Mouse (Mus musculus) hindbrain, embryonic 11.5 days (tissue): Measurements from ENCODE around the gene Vmn2r88. TPM values are rescaled to one million over a fixed set of nuclear protein-coding genes. Genes with fewer than 3 reads are reported as not detected.
"Not testable (repeated sequence)": the region's sequence is repeated elsewhere in the genome, so short reads cannot be mapped to it uniquely, and the experiment has no call there.

Source experiments
- ATAC-seq: fragments of 200-750 bp; cut with Nextera tagmentation; 2 replicates; pipeline ENCODE4 v1.8.0; 2017; ENCODE audit warnings: mild to moderate bottlenecking, moderate TSS enrichment, moderate library complexity; ENCODE audit not compliant: low FRiP score
- DNase-seq: peaks from one replicate; pipeline ENCODE4 v3.0.0-alpha.2; 2015; ENCODE audit warnings: low spot score
- H3K27ac ChIP-seq: fragments of 300-500 bp; sonication (generic); 2 replicates; pipeline ENCODE4 v1.5.1; 2014; ENCODE audit warnings: mild to moderate bottlenecking, low read depth, low read length
- H3K27me3 ChIP-seq: fragments of 300-500 bp; sonication (generic); 2 replicates; pipeline ENCODE4 v1.6.1; 2014; ENCODE audit warnings: mild to moderate bottlenecking, low read length, moderate library complexity, mixed read lengths; ENCODE audit not compliant: control insufficient read depth, insufficient read depth
- H3K36me3 ChIP-seq: fragments of 300-500 bp; sonication (generic); 2 replicates; pipeline ENCODE4 v1.6.1; 2014; ENCODE audit warnings: mild to moderate bottlenecking, low read length, moderate library complexity, mixed read lengths; ENCODE audit not compliant: control insufficient read depth, insufficient read depth
- H3K4me1 ChIP-seq: fragments of 300-500 bp; sonication (generic); replicated peaks from 2 replicates; pipeline ENCODE4 v1.6.1; 2014; ENCODE audit warnings: low read length, mixed read lengths; ENCODE audit not compliant: control insufficient read depth, insufficient read depth
- H3K4me2 ChIP-seq: fragments of 300-500 bp; sonication (generic); replicated peaks from 2 replicates; pipeline ENCODE4 v1.6.1; 2014; ENCODE audit warnings: mild to moderate bottlenecking, low read depth, low read length
- H3K4me3 ChIP-seq: fragments of 300-500 bp; sonication (generic); 2 replicates; pipeline ENCODE4 v1.5.1; 2014; ENCODE audit warnings: low read depth, low read length
- H3K9ac ChIP-seq: fragments of 300-500 bp; sonication (generic); 2 replicates; pipeline ENCODE4 v1.6.1; 2014; ENCODE audit warnings: low read depth, low read length
- H3K9me3 ChIP-seq: fragments of 300-500 bp; sonication (generic); 2 replicates; pipeline ENCODE4 v1.6.1; 2016; ENCODE audit warnings: low read length; ENCODE audit not compliant: control insufficient read depth
- WGBS: fragments of 180-500 bp; shearing (Covaris S2); extraction: QIAGEN DNeasy Blood & Tissue Kit; methylation state at CpG from one replicate; pipeline ENCODE4 v1.1.7; 2014; 5-methylcytosine and 5-hydroxymethylcytosine counted together
- polyA plus RNA-seq: library from polyadenylated mRNA; unstranded; fragments of >200 nt; fragmentation: Nextera tagmentation; extraction: Ambion mirVana; gene quantifications from 2 replicates; pipeline ENCODE4 v1.2.1, GENCODE M21; 2014

The Vmn2r88 gene
- not detected in 2 replicates for polyA plus RNA-seq

DNA sequence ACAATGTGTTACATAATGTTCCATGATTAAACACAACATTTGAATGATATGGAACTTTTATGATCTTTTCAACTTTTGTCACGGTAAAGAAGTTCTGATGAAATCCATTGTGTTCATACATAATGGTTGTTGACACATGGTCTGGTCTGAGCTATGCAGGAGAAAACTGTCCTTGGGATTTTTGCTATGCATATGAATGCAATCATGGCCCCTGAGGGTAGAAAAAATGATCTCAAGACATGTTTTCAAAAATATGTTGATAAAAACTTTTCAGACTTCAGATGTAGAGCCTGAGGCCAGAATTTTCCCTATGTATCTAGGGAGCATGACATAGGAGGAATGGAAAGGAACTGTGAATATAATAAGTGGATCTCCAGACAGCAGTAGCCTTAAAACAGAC, at the start of gene Vmn2r88:
TSS of gene Vmn2r88 (plus strand) at position 301 of the 400 bp plus-strand sequence.
- 82% methylated on average over 1 of the region's 1 CpGs for WGBS
- no peaks in the 10 kb centered on the region for H3K36me3 ChIP-seq
- DNase-seq, result no peak

DNA sequence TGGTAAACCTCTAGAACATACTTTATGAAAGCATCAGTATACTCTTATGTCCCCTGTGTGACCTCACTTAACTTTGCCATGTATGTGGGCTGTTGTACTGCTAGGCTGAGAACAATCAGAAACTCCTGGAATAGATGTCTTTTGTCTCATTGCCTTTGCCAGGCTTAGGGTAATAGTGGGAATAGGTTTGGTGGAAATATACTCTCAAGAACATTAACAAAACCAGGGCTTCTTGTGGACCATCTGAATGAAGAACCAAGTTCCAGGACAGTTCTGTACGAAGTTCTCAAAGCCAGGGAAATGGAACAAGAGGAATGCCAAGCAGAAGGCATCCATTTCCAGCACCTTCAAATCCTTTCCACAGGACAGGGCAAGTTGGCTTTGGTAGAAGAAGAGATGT, 49.2 kb upstream of the Vmn2r88 start, which contains the start of gene Gm7247:
TSS of gene Gm7247 (plus strand) at position 301 of the 400 bp plus-strand sequence.
- WGBS, result 93% methylated on average over 1 of the region's 1 CpGs
- H3K9me3 ChIP-seq, result no peaks in the 10 kb centered on the region
- H3K4me2 ChIP-seq, result no peak within 1 kb of the TSS
- H3K4me1 ChIP-seq, result no peaks in the 10 kb centered on the region
- DNase-seq, result no peak
- H3K27me3 ChIP-seq, result no peaks in the 10 kb centered on the region; the same call in 1 of the 2 replicates
- H3K27ac ChIP-seq, result no peak within 1 kb of the TSS
- H3K4me3 ChIP-seq, result no peak within 1 kb of the TSS
- ATAC-seq, result no peak
- no peak within 1 kb of the TSS for H3K9ac ChIP-seq
- no peaks in the 10 kb centered on the region for H3K36me3 ChIP-seq

More for the DNA sequence above, at the start of gene Vmn2r88:
- Histone ChIP-seq H3K27me3 (no peaks in the 10 kb centered on the region), H3K27ac (no peak within 1 kb of the TSS), H3K4me2 (no peak within 1 kb of the TSS), H3K9me3 (no peaks in the 10 kb centered on the region), H3K4me1 (no peaks in the 10 kb centered on the region), H3K4me3 (no peak within 1 kb of the TSS), H3K9ac (no peak within 1 kb of the TSS)
- ATAC-seq, result no peak

DNA sequence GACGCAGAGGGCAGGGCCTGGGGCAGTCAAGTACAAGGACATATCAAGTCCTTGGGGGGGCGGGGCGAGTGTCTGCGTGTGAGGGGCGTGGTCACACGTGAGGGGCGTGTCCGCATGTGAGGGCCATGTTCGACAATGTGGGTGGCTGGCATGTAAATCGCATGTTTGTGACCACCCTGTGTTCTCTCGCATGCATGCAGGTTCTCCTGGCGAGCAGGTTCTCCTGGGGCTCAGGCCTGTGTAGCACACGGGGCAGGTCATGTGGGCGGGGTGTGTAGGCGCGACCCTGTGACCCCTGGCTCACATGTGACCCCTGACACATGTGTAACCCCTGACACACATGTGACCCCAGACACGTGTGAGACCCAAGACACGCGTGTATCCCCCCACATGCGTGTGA, 27.8 kb upstream of the Vmn2r88 start:
- DNase-seq (no peak), ATAC-seq (no peak)
- H3K4me3 ChIP-seq, result no peak overlapping the region
- H3K4me2 ChIP-seq, result no peak overlapping the region
- H3K4me1 ChIP-seq, result no peaks in the 10 kb centered on the region
- no peaks in the 10 kb centered on the region for H3K27me3 ChIP-seq
- no peaks in the 10 kb centered on the region for H3K9me3 ChIP-seq
- no peak overlapping the region for H3K9ac ChIP-seq
- H3K27ac ChIP-seq, result no peak overlapping the region
- no peaks in the 10 kb centered on the region for H3K36me3 ChIP-seq
- WGBS, result 95% methylated on average over 20 of the region's 20 CpGs

DNA sequence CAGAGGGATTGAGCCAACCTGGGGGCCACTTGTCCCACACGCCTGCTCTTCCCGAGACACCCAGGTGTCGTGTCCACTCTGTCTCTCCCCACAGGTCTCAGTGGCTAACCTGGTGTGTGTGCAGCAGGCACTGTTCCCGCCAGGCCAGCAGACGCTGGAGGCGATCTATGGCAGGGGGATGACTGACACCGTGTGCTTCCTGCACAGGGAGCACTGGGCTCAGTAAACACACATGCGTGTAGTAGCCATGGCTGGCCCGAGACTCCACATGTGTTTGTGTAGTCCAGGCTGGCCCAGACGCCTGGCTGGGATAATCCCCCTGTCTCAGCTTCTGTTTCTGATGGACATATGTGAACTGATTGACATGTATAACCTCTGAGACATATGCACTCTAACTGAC, 26.3 kb upstream of the Vmn2r88 start:
- WGBS, result 94% methylated on average over 10 of the region's 10 CpGs
- no peak for DNase-seq
- no peak for ATAC-seq

GRCm38 (mm10) chr14:51385741-51386140, 24.9 kb upstream of the Vmn2r88 start:
- Histone ChIP-seq H3K4me3 (no peak overlapping the region), H3K27me3 (no peaks in the 10 kb centered on the region), H3K9ac (no peak overlapping the region), H3K9me3 (no peaks in the 10 kb centered on the region), H3K27ac (no peak overlapping the region), H3K36me3 (no peaks in the 10 kb centered on the region), H3K4me2 (no peak overlapping the region), H3K4me1 (no peaks in the 10 kb centered on the region)
- ATAC-seq (peak; percentile 81), DNase-seq (peak; percentile 54)
- WGBS, result 79% methylated on average over 4 of the region's 4 CpGs

More for the DNA sequence above, 26.3 kb upstream of the Vmn2r88 start:
- Histone ChIP-seq H3K4me2 (no peak overlapping the region), H3K9me3 (no peaks in the 10 kb centered on the region), H3K36me3 (no peaks in the 10 kb centered on the region), H3K4me3 (no peak overlapping the region), H3K4me1 (no peaks in the 10 kb centered on the region), H3K27me3 (no peaks in the 10 kb centered on the region), H3K27ac (no peak overlapping the region), H3K9ac (no peak overlapping the region)

DNA sequence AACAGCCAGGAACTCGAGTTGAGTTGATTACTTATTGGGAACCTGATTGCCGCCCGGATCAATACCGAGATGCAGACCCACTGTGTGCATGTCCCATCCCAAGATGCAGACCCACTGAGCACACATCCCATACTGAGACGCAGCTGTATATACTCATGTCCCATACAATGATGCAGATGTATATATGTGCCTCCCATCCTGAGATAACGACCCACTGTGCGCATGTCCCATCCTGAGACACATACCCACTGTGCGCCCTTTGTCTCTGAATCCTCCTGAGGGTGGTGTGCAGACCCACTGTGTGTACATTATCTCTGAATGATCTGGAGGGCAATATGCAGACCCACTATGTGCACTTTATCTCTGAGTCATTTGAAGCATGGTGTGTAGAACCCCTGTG, 22.9 kb upstream of the Vmn2r88 start:
- H3K9ac ChIP-seq, result no peak overlapping the region
- no peak overlapping the region for H3K4me2 ChIP-seq
- no peaks in the 10 kb centered on the region for H3K4me1 ChIP-seq
- ATAC-seq, result no peak
- DNase-seq, result peak; percentile 23
- no peaks in the 10 kb centered on the region for H3K36me3 ChIP-seq
- 92% methylated on average over 8 of the region's 8 CpGs for WGBS
- H3K4me3 ChIP-seq, result no peak overlapping the region
- H3K27ac ChIP-seq, result no peak overlapping the region
- no peaks in the 10 kb centered on the region for H3K27me3 ChIP-seq
- no peaks in the 10 kb centered on the region for H3K9me3 ChIP-seq

- Histone ChIP-seq H3K9me3 (no peaks in the 10 kb centered on the region), H3K4me3 (no peak overlapping the region), H3K36me3 (no peaks in the 10 kb centered on the region), H3K9ac (no peak overlapping the region), H3K27ac (no peak overlapping the region), H3K4me1 (no peaks in the 10 kb centered on the region), H3K27me3 (no peaks in the 10 kb centered on the region), H3K4me2 (no peak overlapping the region)
- DNase-seq, result peak; percentile 48
- 0 out of 2 replicates have a peak, but pooled peaks have one; percentile 16 for ATAC-seq
- WGBS, result 94% methylated on average over 9 of the region's 9 CpGs
Observed at GRCm38 (mm10) chr14:51388222-51388621, 22.4 kb upstream of the Vmn2r88 start.

DNA sequence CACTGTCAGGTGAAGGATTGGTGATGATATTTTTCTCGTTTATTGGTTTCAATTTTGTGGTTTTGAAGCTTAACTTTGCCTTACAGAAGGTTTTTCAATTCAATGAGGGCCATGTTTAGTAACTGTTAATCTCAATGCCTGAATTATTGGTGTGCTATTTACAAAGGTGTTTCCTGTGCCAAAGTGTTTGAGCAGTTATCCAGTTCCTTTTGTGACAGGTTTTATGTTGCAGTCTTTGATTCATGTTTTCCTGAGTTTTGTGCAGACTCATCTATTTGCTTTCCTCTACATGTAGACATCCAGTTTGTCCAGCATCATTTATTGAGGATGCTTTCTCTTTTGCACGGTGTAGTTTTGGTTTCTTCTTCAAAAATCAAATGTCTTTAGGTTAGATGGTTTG, 13.3 kb downstream of the Vmn2r88 start:
- Histone ChIP-seq H3K4me1 (no peaks in the 10 kb centered on the region), H3K27me3 (no peaks in the 10 kb centered on the region), H3K4me3 (no peak overlapping the region), H3K27ac (no peak overlapping the region), H3K4me2 (no peak overlapping the region), H3K9ac (no peak overlapping the region), H3K9me3 (no peaks in the 10 kb centered on the region), H3K36me3 (no peaks in the 10 kb centered on the region)
- WGBS, result 80% methylated on average over 2 of the region's 2 CpGs
- ATAC-seq, result no peak
- no peak for DNase-seq

DNA sequence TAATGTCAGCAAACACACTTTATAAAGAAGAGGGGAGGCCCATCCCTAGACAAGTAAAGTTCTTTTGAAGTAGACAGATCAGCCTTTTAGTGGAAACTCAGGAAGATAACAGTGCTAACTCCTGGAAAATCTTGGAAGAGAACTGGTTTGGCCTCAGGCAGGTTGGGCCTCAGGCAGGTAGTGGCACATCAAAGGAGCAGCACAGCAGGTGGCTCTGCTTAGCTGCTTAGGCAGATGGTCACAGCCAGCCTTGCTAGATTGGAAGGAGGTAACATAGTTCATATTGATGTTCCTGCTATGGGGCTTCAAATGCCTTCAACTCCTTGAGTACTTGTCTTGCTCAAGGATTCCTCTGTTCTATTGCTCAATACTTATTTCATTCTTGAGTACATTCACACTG, 19.5 kb downstream of the Vmn2r88 start:
- H3K4me2 ChIP-seq, H3K36me3 ChIP-seq, H3K27ac ChIP-seq, H3K4me3 ChIP-seq, DNase-seq, H3K4me1 ChIP-seq, H3K27me3 ChIP-seq, H3K9ac ChIP-seq, H3K9me3 ChIP-seq, ATAC-seq: not testable (repeated sequence)
